Mouse (Mus musculus) lung, embryonic 15.5 days (tissue): ENCODE results near the gene Gpr162. TPM values are rescaled to one million over a fixed set of nuclear protein-coding genes. Genes with fewer than 3 reads are reported as not detected.
"Not testable (repeated sequence)": the region's sequence is repeated elsewhere in the genome, so short reads cannot be mapped to it uniquely, and the experiment has no call there.

ENCODE experiments used
- ATAC-seq: fragments of 200-750 bp; cut with Nextera tagmentation; 2 replicates; pipeline ENCODE4 v1.8.0; 2017; ENCODE audit warnings: moderate number of reproducible peaks, borderline replicate concordance; ENCODE audit not compliant: low FRiP score, low TSS enrichment; ENCODE audit errors: extremely low read depth
- H3K27ac ChIP-seq: fragments of 300-500 bp; sonication (generic); 2 replicates; pipeline ENCODE4 v1.5.1; 2015; ENCODE audit warnings: moderate library complexity, mild to moderate bottlenecking, inconsistent platforms
- H3K27me3 ChIP-seq: fragments of 300-500 bp; sonication (generic); 2 replicates; pipeline ENCODE4 v1.6.1; 2015; ENCODE audit warnings: inconsistent platforms
- H3K36me3 ChIP-seq: fragments of 300-500 bp; sonication (generic); 2 replicates; pipeline ENCODE4 v1.6.1; 2015; ENCODE audit warnings: inconsistent platforms
- H3K4me1 ChIP-seq: fragments of 300-500 bp; sonication (generic); 2 replicates; pipeline ENCODE4 v1.6.1; 2015; ENCODE audit warnings: inconsistent platforms
- H3K4me2 ChIP-seq: fragments of 300-500 bp; sonication (generic); 2 replicates; pipeline ENCODE4 v1.6.1; 2015; ENCODE audit warnings: inconsistent platforms, mild to moderate bottlenecking, moderate library complexity
- H3K4me3 ChIP-seq: fragments of 300-500 bp; sonication (generic); 2 replicates; pipeline ENCODE4 v1.5.1; 2015; ENCODE audit warnings: mild to moderate bottlenecking, inconsistent platforms
- H3K9ac ChIP-seq: fragments of 300-500 bp; sonication (generic); 2 replicates; pipeline ENCODE4 v1.6.1; 2015; ENCODE audit warnings: inconsistent platforms
- H3K9me3 ChIP-seq: fragments of 300-500 bp; sonication (generic); 2 replicates; pipeline ENCODE4 v1.6.1; 2016; ENCODE audit warnings: inconsistent platforms
- WGBS: fragments of 180-500 bp; shearing (Covaris S2); methylation state at CpG from one replicate; pipeline ENCODE4 v1.1.7; 2015; 5-methylcytosine and 5-hydroxymethylcytosine counted together
- polyA plus RNA-seq: library from polyadenylated mRNA; unstranded; fragments of >200 nt; fragmentation: Nextera tagmentation; extraction: Ambion mirVana; gene quantifications from 2 replicates; pipeline ENCODE4 v1.2.1, GENCODE M21; 2015

Gene Gpr162
- polyA plus RNA-seq, 1 experiment from 2014 or later, result 0.59 TPM

GRCm38 (mm10) chr6:124900056-124900800 lies 36.4 kb upstream of the Gpr162 start:
- H3K27ac ChIP-seq, result no peak overlapping the region
- no peaks in the 10 kb centered on the region for H3K36me3 ChIP-seq
- H3K27me3 ChIP-seq, result no peaks in the 10 kb centered on the region
- no peak overlapping the region for H3K9ac ChIP-seq
- H3K9me3 ChIP-seq, result no peaks in the 10 kb centered on the region
- H3K4me2 ChIP-seq, result no peak overlapping the region
- no peak overlapping the region for H3K4me3 ChIP-seq
- ATAC-seq, result no peak
- H3K4me1 ChIP-seq, result peaks cover 10% of the 10 kb centered on the region
- WGBS, result 59% methylated on average over 8 of the region's 8 CpGs

GRCm38 (mm10) chr6:124898359-124898758 lies 34.6 kb upstream of the Gpr162 start:
- WGBS, result 22% methylated on average over 3 of the region's 3 CpGs

GRCm38 (mm10) chr6:124894113-124894512 lies 30.3 kb upstream of the Gpr162 start:
- ATAC-seq, H3K4me2 ChIP-seq, H3K4me1 ChIP-seq, H3K36me3 ChIP-seq, H3K27me3 ChIP-seq, H3K27ac ChIP-seq, H3K9ac ChIP-seq, H3K4me3 ChIP-seq, H3K9me3 ChIP-seq: not testable (repeated sequence)
- 87% methylated on average over 2 of the region's 2 CpGs for WGBS

More at GRCm38 (mm10) chr6:124898359-124898758, 34.6 kb upstream of the Gpr162 start:
- Histone ChIP-seq H3K4me1 (no peaks in the 10 kb centered on the region), H3K4me3 (no peak overlapping the region), H3K27ac (no peak overlapping the region), H3K9ac (no peak overlapping the region), H3K36me3 (no peaks in the 10 kb centered on the region), H3K4me2 (no peak overlapping the region), H3K27me3 (no peaks in the 10 kb centered on the region), H3K9me3 (no peaks in the 10 kb centered on the region)
- ATAC-seq, result no peak

GRCm38 (mm10) chr6:124890997-124891396 lies 27.2 kb upstream of the Gpr162 start:
- H3K4me3 ChIP-seq, result no peak overlapping the region
- no peaks in the 10 kb centered on the region for H3K27me3 ChIP-seq
- no peaks in the 10 kb centered on the region for H3K36me3 ChIP-seq
- no peak for ATAC-seq
- no peaks in the 10 kb centered on the region for H3K4me1 ChIP-seq
- H3K4me2 ChIP-seq, result no peak overlapping the region
- WGBS, result 49% methylated on average over 6 of the region's 6 CpGs
- H3K9ac ChIP-seq, result no peak overlapping the region
- no peaks in the 10 kb centered on the region for H3K9me3 ChIP-seq
- H3K27ac ChIP-seq, result no peak overlapping the region

- 85% methylated on average over 6 of the region's 6 CpGs for WGBS
- H3K9me3 ChIP-seq, result no peaks in the 10 kb centered on the region
- no peaks in the 10 kb centered on the region for H3K27me3 ChIP-seq
- no peak overlapping the region for H3K4me2 ChIP-seq
- no peak overlapping the region for H3K4me3 ChIP-seq
- H3K4me1 ChIP-seq, result no peaks in the 10 kb centered on the region
- no peak for ATAC-seq
- H3K27ac ChIP-seq, result no peak overlapping the region
- no peak overlapping the region for H3K9ac ChIP-seq
- H3K36me3 ChIP-seq, result no peaks in the 10 kb centered on the region
Observed at GRCm38 (mm10) chr6:124888555-124889125, 24.9 kb upstream of the Gpr162 start.

GRCm38 (mm10) chr6:124887986-124888385 lies 24.2 kb upstream of the Gpr162 start, which contains the start of gene Cd4:
TSS of gene Cd4 (minus strand) at chr6:124888221.
- Histone ChIP-seq H3K4me3 (no peak within 1 kb of the TSS), H3K36me3 (no peaks in the 10 kb centered on the region), H3K4me2 (no peak within 1 kb of the TSS), H3K9ac (no peak within 1 kb of the TSS), H3K27ac (no peak within 1 kb of the TSS), H3K4me1 (no peaks in the 10 kb centered on the region), H3K27me3 (no peaks in the 10 kb centered on the region), H3K9me3 (no peaks in the 10 kb centered on the region)
- ATAC-seq, result no peak
- WGBS, result 72% methylated on average over 9 of the region's 9 CpGs

GRCm38 (mm10) chr6:124885956-124886381 lies 22.2 kb upstream of the Gpr162 start:
- no peaks in the 10 kb centered on the region for H3K4me1 ChIP-seq
- H3K9me3 ChIP-seq, result no peaks in the 10 kb centered on the region
- ATAC-seq, result no peak
- no peak overlapping the region for H3K4me2 ChIP-seq
- no peaks in the 10 kb centered on the region for H3K27me3 ChIP-seq
- no peaks in the 10 kb centered on the region for H3K36me3 ChIP-seq
- H3K4me3 ChIP-seq, result no peak overlapping the region
- WGBS, result 86% methylated on average over 8 of the region's 8 CpGs
- H3K9ac ChIP-seq, result no peak overlapping the region
- no peak overlapping the region for H3K27ac ChIP-seq

GRCm38 (mm10) chr6:124884714-124885500 lies 21.1 kb upstream of the Gpr162 start:
- ATAC-seq, result no peak
- Histone ChIP-seq H3K9ac (no peak overlapping the region), H3K36me3 (no peaks in the 10 kb centered on the region), H3K9me3 (no peaks in the 10 kb centered on the region), H3K27ac (no peak overlapping the region), H3K4me3 (no peak overlapping the region), H3K4me1 (no peaks in the 10 kb centered on the region), H3K27me3 (no peaks in the 10 kb centered on the region), H3K4me2 (no peak overlapping the region)
- WGBS, result 70% methylated on average over 10 of the region's 10 CpGs

GRCm38 (mm10) chr6:124883351-124883750 lies 19.6 kb upstream of the Gpr162 start:
- H3K36me3 ChIP-seq, result no peaks in the 10 kb centered on the region
- no peaks in the 10 kb centered on the region for H3K27me3 ChIP-seq
- 78% methylated on average over 10 of the region's 10 CpGs for WGBS
- no peak overlapping the region for H3K27ac ChIP-seq
- no peak overlapping the region for H3K9ac ChIP-seq
- no peaks in the 10 kb centered on the region for H3K4me1 ChIP-seq
- no peak for ATAC-seq
- no peaks in the 10 kb centered on the region for H3K9me3 ChIP-seq
- H3K4me2 ChIP-seq, result no peak overlapping the region
- H3K4me3 ChIP-seq, result no peak overlapping the region

- 90% methylated on average over 9 of the region's 9 CpGs for WGBS
- Histone ChIP-seq H3K9me3 (no peaks in the 10 kb centered on the region), H3K4me3 (no peak overlapping the region)
Observed at GRCm38 (mm10) chr6:124881821-124882220, 18.0 kb upstream of the Gpr162 start.

GRCm38 (mm10) chr6:124879390-124879789 lies 15.6 kb upstream of the Gpr162 start:
- Histone ChIP-seq H3K9ac (no peak overlapping the region), H3K4me2 (no peak overlapping the region), H3K9me3 (no peaks in the 10 kb centered on the region), H3K27me3 (no peaks in the 10 kb centered on the region), H3K36me3 (no peaks in the 10 kb centered on the region), H3K4me1 (no peaks in the 10 kb centered on the region), H3K27ac (no peak overlapping the region), H3K4me3 (no peak overlapping the region)
- WGBS, result 38% methylated on average over 6 of the region's 6 CpGs
- no peak for ATAC-seq

More at GRCm38 (mm10) chr6:124881821-124882220, 18.0 kb upstream of the Gpr162 start:
- no peaks in the 10 kb centered on the region for H3K4me1 ChIP-seq
- no peak overlapping the region for H3K27ac ChIP-seq
- H3K27me3 ChIP-seq, result no peaks in the 10 kb centered on the region
- no peak overlapping the region for H3K9ac ChIP-seq
- no peak for ATAC-seq
- H3K4me2 ChIP-seq, result no peak overlapping the region
- no peaks in the 10 kb centered on the region for H3K36me3 ChIP-seq

GRCm38 (mm10) chr6:124874348-124874747 lies 10.6 kb upstream of the Gpr162 start:
- no peaks in the 10 kb centered on the region for H3K27me3 ChIP-seq
- WGBS, result 32% methylated on average over 2 of the region's 3 CpGs
- no peaks in the 10 kb centered on the region for H3K9me3 ChIP-seq
- H3K4me1 ChIP-seq, result no peaks in the 10 kb centered on the region
- H3K4me3 ChIP-seq, result no peak overlapping the region
- no peak overlapping the region for H3K4me2 ChIP-seq
- ATAC-seq, result no peak
- H3K27ac ChIP-seq, result no peak overlapping the region
- H3K36me3 ChIP-seq, result no peaks in the 10 kb centered on the region
- no peak overlapping the region for H3K9ac ChIP-seq
